Mouse (Mus musculus) telencephalon, adult 2 months (tissue): ENCODE measurements around the gene Ticrr.

Experiments used
- DNase-seq: peaks from one replicate; pipeline ENCODE4 v3.0.0-alpha.2; 2011; ENCODE audit warnings: low read depth, low spot score

The Ticrr gene

DNA sequence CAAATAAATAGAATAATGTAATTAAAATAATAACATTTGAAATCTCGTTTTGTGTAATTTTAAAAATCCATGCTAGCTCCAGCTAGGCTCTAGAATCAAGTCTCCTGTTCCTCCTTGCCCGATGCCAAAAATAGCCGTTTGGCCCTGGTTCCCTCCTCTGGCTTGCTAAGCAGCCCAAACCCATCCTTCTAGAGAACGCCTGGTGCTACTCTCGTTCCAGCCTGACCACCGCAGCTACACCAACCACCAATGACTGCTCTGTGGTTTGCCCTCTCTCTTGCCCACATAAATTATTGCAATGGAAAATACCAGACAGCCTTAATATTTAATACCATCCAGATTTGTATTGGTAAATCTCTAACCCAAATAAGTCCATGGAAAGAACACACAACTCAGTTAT lies 87.7 kb downstream of the Ticrr start:
- no peak for DNase-seq
